Mouse (Mus musculus) midbrain, embryonic 10.5 days (tissue): ENCODE results near the gene Cd96. TPM values are rescaled to one million over a fixed set of nuclear protein-coding genes. Genes with fewer than 3 reads are reported as not detected.

Experiments used
- DNase-seq: peaks from one replicate; pipeline ENCODE4 v3.0.0-alpha.2; 2017; ENCODE audit warnings: low spot score
- H3K27ac ChIP-seq: fragments of 300-500 bp; sonication (generic); replicated peaks from 2 replicates; pipeline ENCODE4 v1.5.1; 2016; ENCODE audit warnings: mild to moderate bottlenecking
- H3K27me3 ChIP-seq: fragments of 300-500 bp; sonication (generic); 2 replicates; pipeline ENCODE4 v1.6.1; 2016; ENCODE audit warnings: low read depth, mild to moderate bottlenecking; ENCODE audit not compliant: poor library complexity, severe bottlenecking
- H3K36me3 ChIP-seq: fragments of 300-500 bp; sonication (generic); 2 replicates; pipeline ENCODE4 v1.6.1; 2016; ENCODE audit warnings: mild to moderate bottlenecking, moderate library complexity
- H3K4me1 ChIP-seq: fragments of 300-500 bp; sonication (generic); 2 replicates; pipeline ENCODE4 v1.6.1; 2016
- H3K4me3 ChIP-seq: fragments of 300-500 bp; sonication (generic); 2 replicates; pipeline ENCODE4 v1.5.1; 2016; ENCODE audit warnings: mild to moderate bottlenecking, moderate library complexity
- H3K9me3 ChIP-seq: fragments of 300-500 bp; sonication (generic); replicated peaks from 2 replicates; pipeline ENCODE4 v1.6.1; 2016; ENCODE audit warnings: mild to moderate bottlenecking
- WGBS: fragments of 180-500 bp; shearing (Covaris S2); methylation state at CpG from one replicate; pipeline ENCODE4 v1.1.7; 2016; 5-methylcytosine and 5-hydroxymethylcytosine counted together
- polyA plus RNA-seq: library from polyadenylated mRNA; unstranded; fragments of >200 nt; fragmentation: Nextera tagmentation; extraction: Ambion mirVana; gene quantifications from 2 replicates; pipeline ENCODE4 v1.2.1, GENCODE M21; 2016

Gene Cd96
- polyA plus RNA-seq, 1 experiment from 2014 or later: not detected

- no peaks in the 10 kb centered on the region for H3K36me3 ChIP-seq
- DNase-seq: peak; percentile 46
- no peak overlapping the region for H3K27ac ChIP-seq
- H3K9me3 ChIP-seq: no peaks in the 10 kb centered on the region
- 52% methylated on average over 5 of the region's 5 CpGs for WGBS
- H3K4me1 ChIP-seq: no peaks in the 10 kb centered on the region
- H3K4me3 ChIP-seq: no peak overlapping the region
- H3K27me3 ChIP-seq: no peaks in the 10 kb centered on the region
Measured at GRCm38 (mm10) chr16:46022189-46022928, 97.7 kb downstream of the Cd96 start.

GRCm38 (mm10) chr16:46021302-46021701 lies 98.7 kb downstream of the Cd96 start:
- H3K9me3 ChIP-seq: no peaks in the 10 kb centered on the region
- 90% methylated on average over 2 of the region's 2 CpGs for WGBS
- no peaks in the 10 kb centered on the region for H3K27me3 ChIP-seq
- no peaks in the 10 kb centered on the region for H3K36me3 ChIP-seq
- no peak for DNase-seq
- no peaks in the 10 kb centered on the region for H3K4me1 ChIP-seq
- no peak overlapping the region for H3K4me3 ChIP-seq
- no peak overlapping the region for H3K27ac ChIP-seq

- WGBS: 96% methylated on average over 2 of the region's 2 CpGs
- no peak for DNase-seq
Measured at GRCm38 (mm10) chr16:46020396-46020795, 99.7 kb downstream of the Cd96 start.

GRCm38 (mm10) chr16:46019799-46020198 lies 100.3 kb downstream of the Cd96 start:
- Histone ChIP-seq H3K9me3 (no peaks in the 10 kb centered on the region), H3K4me1 (no peaks in the 10 kb centered on the region)
- whole genome bisulfite sequencing: 84% methylated on average over 4 of the region's 4 CpGs

More at GRCm38 (mm10) chr16:46020396-46020795, 99.7 kb downstream of the Cd96 start:
- H3K4me1 ChIP-seq: no peaks in the 10 kb centered on the region
- no peaks in the 10 kb centered on the region for H3K9me3 ChIP-seq
- H3K27me3 ChIP-seq: no peaks in the 10 kb centered on the region
- H3K4me3 ChIP-seq: no peak overlapping the region
- H3K36me3 ChIP-seq: no peaks in the 10 kb centered on the region
- no peak overlapping the region for H3K27ac ChIP-seq

GRCm38 (mm10) chr16:46019359-46019758 lies 100.7 kb downstream of the Cd96 start:
- H3K4me3 ChIP-seq: no peak overlapping the region
- no peaks in the 10 kb centered on the region for H3K27me3 ChIP-seq
- H3K9me3 ChIP-seq: no peaks in the 10 kb centered on the region
- H3K4me1 ChIP-seq: no peaks in the 10 kb centered on the region
- H3K27ac ChIP-seq: no peak overlapping the region
- no peak for DNase-seq
- no peaks in the 10 kb centered on the region for H3K36me3 ChIP-seq
- 85% methylated on average over 1 of the region's 1 CpGs for WGBS

More at GRCm38 (mm10) chr16:46019799-46020198, 100.3 kb downstream of the Cd96 start:
- H3K27me3 ChIP-seq: no peaks in the 10 kb centered on the region
- no peak overlapping the region for H3K4me3 ChIP-seq
- no peaks in the 10 kb centered on the region for H3K36me3 ChIP-seq
- no peak overlapping the region for H3K27ac ChIP-seq
- DNase-seq: no peak

GRCm38 (mm10) chr16:46011696-46012095 lies 108.4 kb downstream of the Cd96 start:
- WGBS: 91% methylated on average over 1 of the region's 1 CpGs
- Histone ChIP-seq H3K4me1 (peaks cover 19% of the 10 kb centered on the region), H3K27ac (no peak overlapping the region), H3K36me3 (no peaks in the 10 kb centered on the region), H3K4me3 (no peak overlapping the region), H3K27me3 (peaks cover 8% of the 10 kb centered on the region), H3K9me3 (no peaks in the 10 kb centered on the region)
- DNase-seq: no peak

- Histone ChIP-seq H3K4me3 (peak overlapping the region; percentile 75), H3K27ac (peak overlapping the region; percentile 86), H3K4me1 (peaks cover 19% of the 10 kb centered on the region), H3K9me3 (no peaks in the 10 kb centered on the region), H3K36me3 (no peaks in the 10 kb centered on the region), H3K27me3 (peaks cover 8% of the 10 kb centered on the region)
- WGBS: 17% methylated on average over 5 of the region's 5 CpGs
- no peak for DNase-seq
Measured at GRCm38 (mm10) chr16:46010906-46011220, 109.2 kb downstream of the Cd96 start.

GRCm38 (mm10) chr16:46010153-46010905 lies 109.7 kb downstream of the Cd96 start, which contains the start of gene Plcxd2:
Gene Plcxd2 (minus strand): TSS chr16:46010218.
- peak within 1 kb of the TSS; percentile 86 for H3K27ac ChIP-seq
- under 1% methylated on average over 39 of the region's 39 CpGs for WGBS
- peaks cover 8% of the 10 kb centered on the region for H3K27me3 ChIP-seq
- H3K4me1 ChIP-seq: peaks cover 19% of the 10 kb centered on the region
- peak; percentile 95 for DNase-seq
- H3K36me3 ChIP-seq: no peaks in the 10 kb centered on the region
- H3K9me3 ChIP-seq: no peaks in the 10 kb centered on the region
- H3K4me3 ChIP-seq: peak within 1 kb of the TSS; percentile 75

- no peaks in the 10 kb centered on the region for H3K9me3 ChIP-seq
- 2% methylated on average over 13 of the region's 13 CpGs for WGBS
- peak overlapping the region; percentile 86 for H3K27ac ChIP-seq
- DNase-seq: no peak
- H3K36me3 ChIP-seq: no peaks in the 10 kb centered on the region
- peak overlapping the region; percentile 75 for H3K4me3 ChIP-seq
- H3K4me1 ChIP-seq: peaks cover 19% of the 10 kb centered on the region
- peaks cover 8% of the 10 kb centered on the region for H3K27me3 ChIP-seq
Measured at GRCm38 (mm10) chr16:46009717-46010116, 110.3 kb downstream of the Cd96 start.

GRCm38 (mm10) chr16:46008766-46009165 lies 111.3 kb downstream of the Cd96 start:
- DNase-seq: no peak
- H3K27me3 ChIP-seq: peaks cover 8% of the 10 kb centered on the region
- peaks cover 19% of the 10 kb centered on the region for H3K4me1 ChIP-seq
- no peak overlapping the region for H3K27ac ChIP-seq
- 80% methylated on average over 3 of the region's 3 CpGs for WGBS
- H3K36me3 ChIP-seq: no peaks in the 10 kb centered on the region
- 0 out of 2 replicates have a peak overlapping the region, but pooled peaks have one; percentile 75 for H3K4me3 ChIP-seq
- H3K9me3 ChIP-seq: no peaks in the 10 kb centered on the region

- Histone ChIP-seq H3K9me3 (no peaks in the 10 kb centered on the region), H3K4me1 (peaks cover 19% of the 10 kb centered on the region), H3K27me3 (peaks cover 8% of the 10 kb centered on the region), H3K36me3 (no peaks in the 10 kb centered on the region), H3K4me3 (no peak overlapping the region), H3K27ac (no peak overlapping the region)
- WGBS: 89% methylated on average over 5 of the region's 5 CpGs
- DNase-seq: no peak
Measured at GRCm38 (mm10) chr16:46008036-46008605, 111.9 kb downstream of the Cd96 start.

- 88% methylated on average over 10 of the region's 10 CpGs for WGBS
- DNase-seq: no peak
- Histone ChIP-seq H3K27ac (no peak overlapping the region), H3K36me3 (no peaks in the 10 kb centered on the region), H3K4me1 (peaks cover 19% of the 10 kb centered on the region), H3K4me3 (no peak overlapping the region), H3K27me3 (peaks cover 8% of the 10 kb centered on the region), H3K9me3 (no peaks in the 10 kb centered on the region)
Measured at GRCm38 (mm10) chr16:46006261-46006660, 113.8 kb downstream of the Cd96 start.
